Mouse (Mus musculus) adrenal gland, postnatal 25 days (tissue): ENCODE results near the gene Fanci. TPM values are rescaled to one million over a fixed set of nuclear protein-coding genes. Genes with fewer than 3 reads are reported as not detected.

Experiments used
- DNase-seq: peaks from one replicate; pipeline ENCODE4 v3.0.0; 2021; ENCODE audit warnings: mixed read lengths
- total RNA-seq: library from RNA; stranded (reverse); gene quantifications from 2 replicates; pipeline ENCODE4 v1.2.3, GENCODE M21; 2021

Gene Fanci
- total RNA-seq, 1 experiment from 2014 or later: 1.2 TPM

GRCm38 (mm10) chr7:79464776-79465420 is 73.2 kb downstream of the Fanci start:
- peak; percentile 12 for DNase-seq

- DNase-seq: no peak
These were observed 73.8 kb downstream of the Fanci start for GRCm38 (mm10) chr7:79465461-79466044.

GRCm38 (mm10) chr7:79466053-79466901 is 74.5 kb downstream of the Fanci start, which contains the start of gene Polg:
TSS of gene Polg (minus strand) at chr7:79466362.
- peak; percentile 98 for DNase-seq

- no peak for DNase-seq
These were observed 76.2 kb downstream of the Fanci start for GRCm38 (mm10) chr7:79467951-79468350.

GRCm38 (mm10) chr7:79468994-79469393 is 77.3 kb downstream of the Fanci start:
- DNase-seq: no peak

- DNase-seq: no peak
These were observed 78.0 kb downstream of the Fanci start for GRCm38 (mm10) chr7:79469766-79470165.

GRCm38 (mm10) chr7:79470718-79471117 is 79.0 kb downstream of the Fanci start:
- DNase-seq: no peak

GRCm38 (mm10) chr7:79471436-79471835 is 79.7 kb downstream of the Fanci start:
- DNase-seq: no peak

- no peak for DNase-seq
These were observed 81.1 kb downstream of the Fanci start for GRCm38 (mm10) chr7:79472792-79473191.

- DNase-seq: no peak
These were observed 81.9 kb downstream of the Fanci start for GRCm38 (mm10) chr7:79473496-79474194.

- no peak for DNase-seq
These were observed 83.2 kb downstream of the Fanci start for GRCm38 (mm10) chr7:79474831-79475399.

- DNase-seq: no peak
These were observed 94.8 kb downstream of the Fanci start for GRCm38 (mm10) chr7:79486528-79486927.

GRCm38 (mm10) chr7:79493915-79494314 is 102.2 kb downstream of the Fanci start:
- peak; percentile 64 for DNase-seq

GRCm38 (mm10) chr7:79495988-79496815 is 104.5 kb downstream of the Fanci start:
- DNase-seq: peak; percentile 89

GRCm38 (mm10) chr7:79496816-79497328 is 105.1 kb downstream of the Fanci start:
- DNase-seq: no peak

- no peak for DNase-seq
These were observed 106.0 kb downstream of the Fanci start for GRCm38 (mm10) chr7:79497701-79498115.

GRCm38 (mm10) chr7:79498356-79498755 is 106.6 kb downstream of the Fanci start:
- no peak for DNase-seq

GRCm38 (mm10) chr7:79498965-79499595 is 107.4 kb downstream of the Fanci start:
- DNase-seq: peak; percentile 76
